Mouse (Mus musculus): ENCODE data around the gene C1ql3. TPM values are rescaled to one million over a fixed set of nuclear protein-coding genes. Genes with fewer than 3 reads are reported as not detected.

Gene C1ql3
- total RNA-seq (2022) = under 1 TPM; 0.12 to 0.40 (median 0.17) TPM

DNA sequence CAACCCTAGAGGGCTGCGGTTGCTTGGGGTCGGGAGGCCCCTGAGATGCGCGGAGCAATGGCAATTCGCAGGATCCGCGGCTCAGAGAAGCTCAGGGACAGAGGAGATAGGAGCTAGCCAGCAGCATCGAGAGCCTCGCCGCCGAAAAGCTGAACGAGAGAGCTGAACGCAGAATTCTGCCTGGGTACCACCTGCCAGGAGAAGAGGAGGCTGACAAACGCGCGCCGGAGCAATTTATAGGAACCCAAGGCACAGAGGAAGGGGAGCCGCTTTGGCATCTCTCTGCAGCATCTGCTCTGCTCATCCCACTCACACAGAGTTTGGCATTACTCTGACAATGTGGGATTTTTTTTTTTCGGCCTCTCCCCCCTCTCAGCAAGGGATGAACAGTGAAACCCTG is at the start of gene C1ql3:
TSS of gene C1ql3 (minus strand) at position 335 of the 400 bp plus-strand sequence.
- DNase-seq (ENCODE audit: low spot score in 2 of 2) = no peak

DNA sequence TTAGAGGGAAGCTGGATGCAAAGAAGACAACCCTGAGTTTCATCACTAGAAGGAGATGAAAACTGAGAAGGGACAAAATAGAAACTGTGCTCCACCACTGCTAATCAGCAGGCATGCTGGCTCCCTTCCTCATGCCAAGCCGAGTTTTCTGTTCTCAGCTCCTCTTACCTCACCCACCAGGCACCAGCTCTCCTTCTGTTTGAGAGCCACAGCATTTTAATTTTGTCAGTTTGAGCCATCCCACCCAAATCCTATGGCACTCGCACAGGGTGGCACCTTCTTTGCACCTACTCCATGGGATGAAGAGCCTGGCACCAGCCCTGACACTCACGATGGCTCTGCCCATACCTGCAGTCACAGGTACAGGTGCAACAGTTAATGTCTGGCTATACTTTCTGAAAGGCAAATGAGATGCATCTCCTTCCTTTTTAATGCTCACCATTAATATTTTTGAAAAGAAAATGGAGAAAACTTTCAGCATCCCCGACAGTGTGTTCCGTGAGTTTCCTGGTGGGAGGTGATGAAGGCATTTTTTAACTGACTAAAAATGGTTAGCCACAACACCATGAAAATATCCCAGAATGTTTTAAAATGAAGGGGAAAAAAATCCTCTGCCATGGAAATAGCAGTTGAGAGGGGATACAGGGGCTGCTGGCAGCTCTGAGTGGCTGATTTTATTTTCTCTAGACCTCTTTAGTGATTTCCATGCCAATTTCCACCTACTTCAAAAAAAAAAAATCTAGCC is 49.0 kb upstream of the C1ql3 start:
- DNase-seq (ENCODE audit: low spot score in 2 of 2) = no peak

DNA sequence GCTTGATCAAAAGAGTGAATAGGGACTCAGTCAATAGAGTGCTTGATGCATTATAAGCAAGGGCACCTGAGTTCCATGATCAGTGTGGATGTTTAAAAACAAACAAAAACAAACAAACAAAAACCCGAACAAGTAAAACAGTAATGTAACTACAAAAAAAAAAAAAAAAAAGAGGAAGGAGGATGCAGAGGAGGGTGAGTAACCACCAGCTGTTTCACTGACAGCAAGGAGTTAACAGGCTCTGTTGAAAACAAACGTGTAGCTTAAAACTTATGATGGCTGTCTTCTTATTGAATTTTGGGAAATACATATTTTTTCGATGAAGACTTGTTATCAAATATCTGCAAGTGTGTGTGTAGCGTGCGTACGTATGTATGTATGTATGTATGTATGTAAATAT is 37.0 kb upstream of the C1ql3 start:
- no peak for DNase-seq (ENCODE audit: low spot score in 2 of 2)

DNA sequence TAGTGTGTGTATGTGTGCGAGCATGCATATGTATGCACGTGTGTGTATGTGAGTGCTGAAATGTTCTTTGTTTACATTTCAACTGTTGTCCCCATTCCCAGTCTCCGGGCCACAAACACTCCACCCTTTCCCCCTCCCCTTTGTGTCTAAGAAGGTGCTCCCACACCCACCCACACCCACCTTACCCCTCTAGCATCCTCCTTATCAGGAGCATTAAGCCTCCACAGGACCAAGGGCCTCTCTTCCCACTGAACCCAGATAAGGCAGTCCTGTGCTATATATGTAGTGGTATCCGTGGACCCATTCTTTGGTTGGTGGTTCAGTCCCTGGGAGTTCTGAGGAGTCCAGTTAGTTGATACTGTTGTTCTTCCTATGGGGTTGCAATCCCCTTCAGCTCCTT is 32.9 kb upstream of the C1ql3 start:
- no peak for DNase-seq (ENCODE audit: low spot score in 2 of 2)

DNA sequence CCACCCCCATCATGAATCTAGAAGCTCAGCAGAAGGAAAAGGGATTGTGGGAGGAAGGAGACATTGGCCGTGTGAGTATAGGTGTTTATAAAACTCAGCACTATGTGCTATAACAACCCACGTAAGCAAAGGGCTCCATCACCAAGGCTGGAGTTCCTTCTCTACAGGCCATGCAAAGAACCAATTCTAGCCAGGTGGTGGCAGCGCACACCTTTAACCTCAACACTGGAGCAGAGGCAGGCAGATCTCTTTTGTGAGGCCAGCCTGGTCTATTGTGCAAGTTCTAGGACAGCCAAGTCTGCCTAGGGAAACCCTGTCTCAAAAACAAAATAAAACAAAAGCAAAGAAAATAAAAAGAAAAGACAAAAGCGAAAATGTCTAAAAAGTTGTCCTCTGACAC is 28.2 kb upstream of the C1ql3 start:
- DNase-seq (ENCODE audit: low spot score in 2 of 2) = no peak

DNA sequence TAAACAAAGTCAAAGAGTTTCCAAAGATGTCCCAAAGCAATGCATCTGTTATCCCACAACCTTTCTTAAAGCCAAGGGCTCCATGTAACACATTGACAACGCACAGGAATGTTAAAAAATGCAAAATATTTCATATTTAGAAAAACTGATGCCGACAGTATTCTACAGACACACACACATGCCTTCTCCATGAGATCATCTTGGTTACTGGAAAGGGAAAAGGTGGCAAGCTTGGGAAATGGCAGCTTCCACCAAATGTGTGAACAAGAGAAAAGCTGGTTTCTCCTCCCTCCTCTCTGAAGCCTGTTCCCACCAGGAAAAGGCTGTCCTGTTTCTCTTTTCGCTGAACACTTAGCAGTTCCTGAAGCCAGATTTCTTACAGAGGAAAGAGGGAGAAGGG is 27.2 kb upstream of the C1ql3 start:
- DNase-seq (ENCODE audit: low spot score in 2 of 2) = no peak

DNA sequence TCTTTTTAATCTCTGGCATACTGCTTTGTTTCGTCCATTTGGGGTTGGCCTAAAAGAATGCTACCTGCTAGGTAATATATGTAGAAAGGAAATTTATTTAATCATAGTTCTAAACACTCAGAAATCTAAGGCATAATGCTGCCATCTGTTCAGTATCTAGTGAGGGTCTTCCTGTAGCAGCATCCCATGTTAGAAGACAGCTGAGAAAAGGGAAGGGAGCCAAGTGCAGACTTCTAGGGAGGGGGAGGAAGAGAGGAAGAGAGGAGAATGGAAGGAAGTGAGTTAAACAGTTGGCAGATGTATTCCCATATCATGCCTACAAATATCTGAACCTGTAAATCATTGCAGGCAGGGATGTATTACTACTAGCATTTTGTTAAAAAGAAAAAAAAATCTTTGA is 7.3 kb upstream of the C1ql3 start:
- DNase-seq (ENCODE audit: low spot score in 2 of 2) = no peak

DNA sequence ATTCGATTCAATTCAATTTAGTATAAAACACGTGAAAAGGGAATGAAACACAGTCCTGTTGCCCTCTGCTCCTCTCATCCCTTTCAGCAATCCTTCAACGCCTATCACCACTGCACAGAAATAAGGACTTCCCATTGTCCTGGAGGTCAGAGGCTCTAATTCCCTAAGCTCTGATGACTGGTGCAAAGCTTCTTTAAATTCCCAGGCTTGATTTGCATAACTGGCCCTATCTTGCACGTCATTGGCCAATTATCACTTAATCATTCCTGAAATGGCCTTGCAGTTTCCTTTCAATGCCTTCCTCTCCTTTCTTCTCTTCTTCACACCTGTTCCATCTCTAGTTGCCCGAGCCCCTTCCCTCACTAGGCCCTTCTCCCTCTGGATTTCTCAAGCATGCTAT is 6.8 kb upstream of the C1ql3 start:
- no peak for DNase-seq (ENCODE audit: low spot score in 2 of 2)

DNA sequence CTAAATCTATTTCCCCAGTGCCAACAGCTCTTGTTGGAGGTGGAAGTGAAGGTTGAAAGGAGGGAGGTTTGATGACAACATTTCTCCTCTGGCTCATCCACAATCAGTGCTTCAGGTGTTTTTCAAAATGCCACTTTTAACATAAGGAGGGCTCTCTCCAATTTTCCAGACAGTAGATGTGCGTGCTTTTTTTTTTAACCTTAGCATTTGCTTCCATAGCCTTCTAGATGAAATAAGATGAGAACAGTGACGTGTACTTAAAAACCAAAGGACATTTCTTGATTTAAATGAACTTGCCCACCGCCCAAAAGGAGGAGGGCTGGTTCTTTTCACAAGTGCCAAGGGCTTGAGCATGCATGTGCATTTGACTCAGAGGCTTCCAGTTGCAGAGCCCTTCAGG is 367 bp upstream of the C1ql3 start:
- no peak for DNase-seq (ENCODE audit: low spot score in 2 of 2)

DNA sequence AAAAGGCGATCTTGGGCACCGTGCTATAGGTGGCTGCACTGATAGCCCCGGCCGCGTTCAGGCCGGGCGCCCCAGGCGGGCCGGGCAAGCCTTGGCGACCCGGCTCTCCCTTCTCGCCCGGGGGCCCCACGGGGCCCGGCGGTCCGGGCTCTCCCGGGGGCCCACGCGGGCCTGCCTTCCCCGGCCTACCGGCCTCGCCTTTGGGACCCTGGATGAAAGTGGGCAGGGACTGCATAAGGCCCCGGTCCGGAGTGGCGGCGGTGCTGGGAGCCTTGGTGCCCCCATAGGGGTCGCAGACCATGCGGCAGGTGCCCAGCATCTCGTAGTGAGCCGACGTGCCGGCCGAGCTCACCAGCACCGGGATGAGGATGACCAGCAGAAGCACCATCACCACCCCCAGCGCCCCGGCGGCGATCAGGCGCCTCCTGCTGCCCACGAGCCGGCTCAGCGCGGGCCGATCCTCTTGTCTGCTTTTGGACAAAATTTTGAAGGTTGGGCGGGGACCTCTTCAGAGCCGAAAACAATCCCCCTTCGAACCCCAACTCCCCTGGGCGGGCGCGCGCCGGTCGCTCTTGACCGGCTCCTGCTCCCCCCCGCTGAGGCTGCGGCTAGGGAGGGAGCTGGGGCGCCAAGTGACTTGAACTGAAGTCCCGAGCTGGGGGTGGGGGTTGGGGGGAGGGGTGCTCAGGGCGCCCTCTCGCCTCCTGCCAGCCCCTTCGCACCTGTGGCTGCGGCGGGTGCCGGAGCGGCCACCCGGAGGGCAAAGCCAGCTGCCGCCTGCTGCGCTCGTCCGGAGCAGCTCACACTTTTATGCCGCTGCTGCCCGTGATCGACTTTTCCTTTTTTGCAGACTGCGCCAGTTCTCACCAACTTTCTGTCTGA is 905 bp downstream of the C1ql3 start:
- DNase-seq (ENCODE audit: low spot score in 2 of 2) = peak in 1 of 2 experiments; percentile 15

DNA sequence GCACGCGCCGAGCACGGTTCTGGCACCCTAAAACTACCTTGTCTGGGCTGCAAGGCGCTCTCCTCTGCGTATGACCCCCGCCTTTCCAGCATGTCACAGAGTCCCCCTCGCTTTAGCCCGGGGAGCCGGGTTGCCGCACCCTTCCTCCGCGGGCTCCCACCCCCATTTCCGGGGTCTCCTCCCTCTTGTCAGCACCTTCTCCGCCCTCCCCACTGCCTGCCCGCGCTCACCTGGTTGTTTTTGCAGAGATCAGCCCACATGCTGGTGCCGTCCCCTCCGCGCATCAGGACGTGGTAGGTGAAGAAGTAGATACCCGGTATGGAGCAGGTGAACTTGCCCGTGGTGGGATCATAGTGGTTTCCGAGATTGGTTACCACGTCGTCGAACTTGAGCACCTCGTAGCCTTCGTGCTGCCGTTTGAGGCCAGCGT is 1.6 kb downstream of the C1ql3 start:
- DNase-seq (ENCODE audit: low spot score in 2 of 2) = no peak

DNA sequence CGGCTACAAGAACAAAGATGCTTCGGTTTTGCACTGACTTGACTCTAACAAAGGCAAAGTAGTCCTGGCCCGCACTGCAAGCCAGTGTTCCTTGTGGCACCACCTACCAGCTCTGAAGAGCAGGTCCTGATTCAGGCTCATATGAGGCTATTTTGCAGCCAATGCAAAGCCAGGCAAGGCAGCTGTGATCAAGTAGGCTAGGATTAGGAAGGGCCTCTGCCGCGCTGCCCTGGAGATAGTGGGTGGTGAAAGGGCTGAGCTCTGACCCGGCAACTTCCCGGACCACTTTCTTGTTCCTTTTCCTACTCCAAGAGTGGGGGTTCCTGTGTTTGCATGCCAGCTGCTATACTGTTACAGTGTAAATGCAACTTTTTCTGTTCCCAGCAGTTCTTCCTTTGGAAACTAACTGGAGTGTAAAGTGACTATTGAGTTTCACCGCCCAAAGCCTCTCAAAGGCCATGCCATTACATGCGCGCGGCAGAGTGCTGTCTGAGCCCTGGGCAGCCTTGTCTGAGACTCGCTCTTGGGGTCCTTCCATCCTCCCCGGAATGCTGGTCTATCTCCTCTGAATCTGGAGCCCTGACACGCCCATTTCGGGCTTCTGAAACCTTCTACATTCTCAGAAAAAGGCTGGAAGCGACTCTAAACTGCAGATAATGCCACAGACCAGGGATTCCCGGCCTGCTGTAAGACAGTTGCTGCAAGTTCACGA is 2.2 kb downstream of the C1ql3 start:
- DNase-seq (ENCODE audit: low spot score in 2 of 2) = no peak

DNA sequence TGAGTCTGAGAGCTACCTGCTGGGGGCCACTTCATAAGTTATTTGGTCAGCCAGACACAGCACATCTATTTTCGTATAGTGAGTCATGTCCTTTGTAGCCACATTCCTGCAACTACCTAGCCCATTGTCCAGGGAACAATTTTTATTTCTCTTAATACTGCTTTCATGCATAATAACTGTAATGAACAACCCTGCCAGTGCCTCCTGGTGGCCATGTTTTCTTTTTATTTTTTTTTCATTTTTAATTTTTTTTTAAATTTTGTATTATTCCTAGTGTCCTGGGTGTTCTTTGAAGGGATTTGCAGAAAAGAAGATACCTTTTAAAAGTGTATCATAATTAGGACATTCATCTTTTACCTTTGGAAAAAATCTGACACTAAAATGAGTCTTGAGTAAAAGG is 3.2 kb downstream of the C1ql3 start:
- no peak for DNase-seq (ENCODE audit: low spot score in 2 of 2)

DNA sequence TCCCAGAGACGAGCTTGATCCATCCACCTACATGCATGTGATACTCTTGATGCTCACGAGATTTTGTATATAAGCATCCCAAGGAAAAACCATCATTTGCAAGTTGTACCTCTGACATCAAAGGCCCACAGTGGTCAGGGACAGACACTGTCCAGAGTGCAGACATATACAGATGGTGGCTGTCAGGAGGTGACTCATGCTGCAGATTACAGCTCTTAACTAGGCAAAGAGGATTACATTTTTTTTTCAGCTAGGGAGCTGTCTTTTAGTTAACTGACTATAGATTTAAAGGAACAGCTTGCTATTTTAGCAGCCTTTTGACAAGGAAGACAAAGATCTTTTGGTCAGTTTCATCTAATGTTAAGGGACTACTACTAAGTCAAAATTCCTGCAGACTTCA is 11.6 kb downstream of the C1ql3 start:
- no peak for DNase-seq (ENCODE audit: low spot score in 2 of 2)

DNA sequence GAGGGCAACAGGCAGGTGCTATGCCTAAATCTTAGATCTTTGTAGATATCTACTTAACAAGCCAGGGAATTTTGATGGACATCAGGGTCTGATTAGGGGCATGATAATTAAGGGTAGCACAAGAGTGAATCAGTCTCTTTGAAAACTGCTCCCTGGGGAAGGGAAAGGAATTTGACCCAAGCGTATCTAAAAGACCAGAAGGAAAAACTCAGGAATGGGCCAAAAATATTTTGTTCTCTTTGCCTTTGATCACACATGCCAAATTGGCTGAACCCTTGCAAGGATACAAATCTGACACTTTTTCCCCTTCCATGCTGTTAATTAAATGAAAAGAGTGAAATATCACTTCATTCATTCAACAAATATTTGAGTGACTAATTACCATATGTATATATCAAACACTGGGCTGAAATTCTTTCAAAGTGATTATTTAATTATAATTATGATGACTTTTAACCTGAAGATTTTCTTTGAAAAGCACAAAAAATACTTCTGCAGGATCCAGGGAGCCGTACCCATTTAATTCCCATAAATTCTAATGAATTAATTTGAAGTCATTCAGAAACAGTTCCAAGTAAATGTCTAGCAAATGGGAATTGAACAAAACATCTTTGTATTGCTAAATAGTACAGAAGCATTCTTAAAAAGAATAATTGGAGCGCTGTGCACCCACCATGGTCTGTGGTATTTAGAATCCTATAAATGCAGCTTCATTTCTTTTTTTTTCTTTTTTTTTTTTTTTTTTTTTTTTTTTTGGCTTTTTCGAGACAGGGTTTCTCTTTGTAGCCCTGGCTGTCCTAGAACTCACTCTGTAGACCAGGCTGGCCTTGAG is 26.5 kb downstream of the C1ql3 start:
- DNase-seq (ENCODE audit: low spot score in 2 of 2) = no peak

DNA sequence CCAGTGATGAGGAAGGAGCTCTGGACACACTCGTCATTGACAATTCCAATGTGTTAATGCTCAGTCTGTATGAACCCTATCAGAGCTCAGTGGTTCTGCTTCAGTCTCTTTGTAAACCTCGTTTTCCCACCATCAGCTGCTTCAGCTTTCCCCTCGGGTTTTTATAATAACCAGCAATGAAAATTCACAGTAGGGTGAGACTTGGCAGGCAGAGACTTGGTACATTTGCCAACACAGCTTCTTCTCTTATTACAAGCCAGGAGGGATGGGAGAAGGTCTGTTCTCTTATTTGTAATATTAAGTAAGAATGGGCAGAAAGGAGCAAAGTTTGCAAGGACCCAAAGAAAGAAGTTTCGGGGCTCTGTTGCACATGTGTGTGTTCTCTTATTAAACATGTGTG is 32.8 kb downstream of the C1ql3 start:
- no peak for DNase-seq (ENCODE audit: low spot score in 2 of 2)

DNA sequence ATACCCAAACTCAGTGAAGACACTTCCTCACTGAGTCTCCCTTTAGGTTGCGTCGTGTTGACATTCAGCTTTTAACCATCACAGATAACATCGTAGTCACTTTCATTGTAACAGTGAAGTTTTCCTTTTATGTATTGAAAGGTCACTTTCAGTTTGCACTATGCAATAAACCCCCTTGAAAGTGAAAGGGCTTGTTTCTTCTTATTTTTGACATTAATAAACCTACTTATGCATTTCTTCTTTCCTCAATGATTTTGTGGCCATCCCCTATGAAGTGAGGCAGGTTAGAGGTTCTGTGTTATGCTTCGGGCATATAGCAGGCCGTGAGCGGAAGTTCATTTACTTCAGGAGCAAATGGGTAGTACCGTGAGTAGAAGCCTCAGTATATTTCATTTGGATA is 34.2 kb downstream of the C1ql3 start:
- DNase-seq (ENCODE audit: low spot score in 2 of 2) = no peak

DNA sequence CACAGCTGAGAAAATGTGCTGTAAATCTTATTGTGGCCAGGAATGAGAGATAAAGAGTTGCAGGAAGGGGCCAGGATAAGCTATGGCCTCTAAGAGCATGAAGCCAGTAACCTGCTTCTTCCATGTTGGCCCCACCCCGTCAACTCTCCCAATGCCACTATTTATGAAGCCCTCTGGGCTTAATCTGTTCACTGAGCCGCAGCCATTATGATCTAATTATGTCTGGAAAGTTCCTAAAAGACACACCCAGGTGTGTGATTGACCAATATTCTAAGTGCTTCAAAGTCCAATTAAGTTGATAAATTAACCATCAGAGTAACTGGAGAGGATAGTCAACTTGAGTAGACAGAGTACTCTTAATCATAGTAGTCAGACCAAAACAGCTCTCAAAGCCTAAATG is 37.9 kb downstream of the C1ql3 start:
- DNase-seq (ENCODE audit: low spot score in 2 of 2) = no peak

DNA sequence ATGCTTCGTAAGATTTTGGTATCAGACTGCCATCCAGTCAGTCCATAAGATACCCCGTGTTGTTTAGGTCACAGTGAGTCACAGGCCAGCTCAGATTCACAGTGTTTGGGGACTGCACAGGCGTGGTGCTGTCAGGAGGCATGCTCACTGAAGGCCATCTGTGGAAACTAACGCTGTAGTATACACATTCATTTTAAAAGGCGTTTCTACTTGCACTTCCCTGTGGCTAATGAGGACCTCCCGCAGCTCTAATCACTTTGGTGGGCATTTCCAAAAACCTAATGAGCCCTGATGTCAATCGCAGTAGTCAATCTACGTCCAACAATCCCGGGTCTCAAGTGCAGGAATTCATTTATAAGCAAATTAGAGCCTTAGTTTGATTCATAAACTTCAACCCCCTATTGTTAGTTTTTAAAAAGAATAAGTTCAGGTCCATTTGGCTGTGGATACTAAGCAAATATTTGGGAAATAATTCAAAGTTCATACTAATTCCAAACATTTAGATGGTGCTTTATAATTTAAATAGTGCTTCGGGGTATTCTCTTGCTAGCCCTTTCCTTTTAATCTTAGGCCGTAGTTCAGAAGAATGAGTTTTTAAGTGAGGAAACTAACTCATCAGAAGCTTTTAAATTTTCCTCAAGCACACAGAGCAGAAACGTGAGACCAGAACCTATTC is 41.4 kb downstream of the C1ql3 start:
- DNase-seq (ENCODE audit: low spot score in 2 of 2) = no peak

DNA sequence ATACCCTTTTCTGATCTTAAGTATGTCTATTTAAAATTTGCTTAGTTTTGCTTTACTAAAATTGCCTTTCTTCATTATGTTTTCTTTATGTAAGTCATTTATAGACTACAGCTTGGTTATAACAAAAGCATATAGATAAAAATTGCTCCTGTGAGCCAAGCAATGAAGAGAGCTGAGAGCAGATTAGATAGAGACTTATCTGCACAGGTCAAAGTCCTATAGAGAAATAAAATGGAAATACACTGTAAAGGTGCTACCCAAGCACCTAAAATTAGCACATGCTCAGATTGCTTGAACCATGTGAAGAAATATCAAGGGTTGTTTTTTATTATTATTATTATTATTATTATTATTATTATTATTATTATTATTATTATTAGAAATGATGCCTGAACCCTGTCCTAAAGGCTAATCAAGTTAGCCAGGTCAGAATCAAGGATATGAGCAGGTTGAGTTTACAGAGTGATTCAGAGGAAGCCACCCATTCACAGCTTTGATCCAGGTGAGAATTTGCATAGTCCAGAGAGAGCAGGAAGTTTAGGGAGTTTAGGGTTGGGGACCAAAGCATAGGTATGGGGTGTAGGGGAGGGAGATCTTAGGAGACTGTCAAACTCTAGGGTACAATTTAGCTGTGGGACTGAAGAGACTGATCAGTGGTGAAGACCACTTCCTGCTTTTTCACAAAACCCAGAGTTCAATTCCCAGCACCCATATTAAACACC is 54.7 kb downstream of the C1ql3 start:
- DNase-seq (ENCODE audit: low spot score in 2 of 2) = no peak

All from gastrocnemius, adult 8-10 months (tissue).